Mouse (Mus musculus) liver, embryonic 14.5 days (tissue): ENCODE measurements at regions not wholly inside any gene's neighbourhood (a gene's known extent, or its start where the extent isn't known, plus 50 kb on each side); places are given as distances from the start of the nearest gene placed in this dataset.

Source experiments
- ATAC-seq: fragments of 200-750 bp; cut with Nextera tagmentation; 2 replicates; pipeline ENCODE4 v1.8.0; 2017; ENCODE audit warnings: moderate number of reproducible peaks, mild to moderate bottlenecking, moderate library complexity; ENCODE audit not compliant: insufficient read depth
- DNase-seq, 3 experiments: peaks; one replicate each; pipeline ENCODE4 v3.0.0-alpha.2; 2012 to 2013; ENCODE audit warnings: low read depth in 3 of 3, low spot score in 3 of 3
- H3K27ac ChIP-seq: fragments of 300-500 bp; sonication (generic); 2 replicates; pipeline ENCODE4 v1.5.1; 2014; ENCODE audit warnings: moderate library complexity, mild to moderate bottlenecking, control low read depth, inconsistent platforms
- H3K27me3 ChIP-seq: fragments of 300-500 bp; sonication (generic); 2 replicates; pipeline ENCODE4 v1.6.1; 2014; ENCODE audit warnings: mild to moderate bottlenecking, low read length, moderate library complexity; ENCODE audit not compliant: control insufficient read depth, insufficient read depth
- H3K36me3 ChIP-seq: fragments of 300-500 bp; sonication (generic); replicated peaks from 2 replicates; pipeline ENCODE4 v1.6.1; 2014; ENCODE audit warnings: low read depth; ENCODE audit not compliant: control insufficient read depth, insufficient read depth
- H3K4me1 ChIP-seq, 2 experiments: fragments of 200-500 bp in 1 of 2; fragments of 300-500 bp in 1 of 2; sonication (generic) in 1 of 2; replicated peaks; 2 replicates each; pipeline ENCODE4 v1.6.1; 2012 to 2014; ENCODE audit warnings: antibody characterized with exemption in 1 of 2, inconsistent platforms in 1 of 2, low read length in 1 of 2; ENCODE audit not compliant: control insufficient read depth in 2 of 2, insufficient read depth in 2 of 2
- H3K4me2 ChIP-seq: fragments of 300-500 bp; sonication (generic); 2 replicates; pipeline ENCODE4 v1.6.1; 2014; ENCODE audit warnings: low read depth, mild to moderate bottlenecking, control low read depth, moderate library complexity
- H3K4me3 ChIP-seq, 2 experiments: fragments of 200-500 bp in 1 of 2; fragments of 300-500 bp in 1 of 2; sonication (generic) in 1 of 2; 2 replicates each; pipeline ENCODE4 v1.5.1; 2012 to 2014; ENCODE audit warnings: low read depth in 2 of 2, low read length in 2 of 2, mild to moderate bottlenecking in 2 of 2, control low read depth in 1 of 2, inconsistent platforms in 1 of 2, moderate library complexity in 1 of 2; ENCODE audit not compliant: insufficient read depth in 1 of 2
- H3K9ac ChIP-seq: fragments of 300-500 bp; sonication (generic); replicated peaks from 2 replicates; pipeline ENCODE4 v1.6.1; 2014; ENCODE audit warnings: mild to moderate bottlenecking, control low read depth, moderate library complexity
- H3K9me3 ChIP-seq: fragments of 300-500 bp; sonication (generic); 2 replicates; pipeline ENCODE4 v1.6.1; 2016; ENCODE audit warnings: low read length, mixed read lengths; ENCODE audit not compliant: control insufficient read depth
- CTCF ChIP-seq: IDR thresholded peaks from 2 replicates; pipeline ENCODE4 v1.5.1; 2016; ENCODE audit warnings: antibody characterized with exemption, low read depth, control low read depth
- EP300 ChIP-seq: IDR thresholded peaks from 2 replicates; pipeline ENCODE4 v1.6.1; 2016; ENCODE audit warnings: antibody characterized with exemption, low read depth
- WGBS: fragments of 180-500 bp; shearing (Covaris S2); extraction: QIAGEN DNeasy Blood & Tissue Kit; methylation state at CpG from one replicate; pipeline ENCODE4 v1.1.7; 2014; ENCODE audit not compliant: insufficient replicate concordance; 5-methylcytosine and 5-hydroxymethylcytosine counted together

DNA sequence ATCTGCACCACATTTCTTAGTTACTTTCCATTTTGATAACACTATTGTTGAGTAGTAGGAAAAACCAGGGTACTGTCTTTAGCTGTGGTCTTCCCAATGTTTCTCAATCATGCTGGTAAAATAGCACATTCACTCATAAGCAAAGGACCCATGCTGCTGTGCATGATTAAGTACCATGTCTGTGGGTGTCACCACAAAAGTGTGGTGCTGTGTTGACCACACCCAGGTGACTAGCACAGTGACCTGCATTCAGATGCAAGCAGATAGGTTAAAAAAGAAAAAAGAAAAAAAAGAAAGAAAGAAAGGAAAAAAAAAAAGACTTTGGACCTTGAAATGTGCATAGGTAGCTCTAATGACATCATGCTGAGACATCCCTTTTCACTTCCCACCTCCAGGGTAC is 113.2 kb upstream of the Itgb1 start:
- H3K4me3 ChIP-seq, result no peak overlapping the region
- TF ChIP-seq CTCF, result no peak
- TF ChIP-seq EP300, result no peak
- H3K9ac ChIP-seq, result no peak overlapping the region
- no peak overlapping the region for H3K27ac ChIP-seq
- ATAC-seq, result no peak
- no peak overlapping the region for H3K4me2 ChIP-seq
- H3K4me1 ChIP-seq, result no peaks in the 10 kb centered on the region
- H3K36me3 ChIP-seq, result no peaks in the 10 kb centered on the region
- H3K9me3 ChIP-seq, result no peaks in the 10 kb centered on the region
- no peaks in the 10 kb centered on the region for H3K27me3 ChIP-seq
- no peak for DNase-seq

DNA sequence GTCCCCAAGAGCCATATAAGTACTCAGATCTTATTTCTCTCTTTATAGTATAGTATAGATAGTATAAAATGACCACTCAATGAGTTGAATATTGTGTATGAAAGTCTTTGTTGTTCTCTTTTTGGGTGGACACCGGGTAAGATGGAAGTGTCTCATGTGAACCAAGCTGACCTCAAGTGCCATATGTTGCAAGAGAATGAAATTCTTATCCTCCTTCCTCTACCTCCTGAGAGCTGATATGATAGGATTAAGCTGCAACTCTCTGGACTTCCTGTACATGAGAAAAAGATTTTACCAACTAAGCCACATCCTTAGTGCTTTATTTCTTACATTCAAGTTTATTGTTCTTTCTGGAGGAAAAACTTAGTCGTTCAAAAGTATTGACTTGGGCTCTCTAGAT is 91.3 kb upstream of the Itgb1 start:
- Histone ChIP-seq H3K9me3 (no peaks in the 10 kb centered on the region), H3K4me2 (no peak overlapping the region), H3K4me1 (peaks cover 0 to 3% of the 10 kb centered on the region in 2 experiments; a peak in 1 of 4 replicates), H3K27me3 (no peaks in the 10 kb centered on the region), H3K4me3 (no peak overlapping the region), H3K36me3 (no peaks in the 10 kb centered on the region), H3K27ac (no peak overlapping the region), H3K9ac (no peak overlapping the region)
- DNase-seq (no peak), ATAC-seq (no peak)
- WGBS, result 35% methylated on average over 2 of the region's 2 CpGs
- no peak for TF ChIP-seq CTCF
- no peak for TF ChIP-seq EP300

GRCm38 (mm10) chr8:128594780-128595179 is 90.7 kb upstream of the Itgb1 start:
- no peak for DNase-seq
- no peak for TF ChIP-seq EP300
- TF ChIP-seq CTCF, result no peak
- peaks cover 0 to 3% of the 10 kb centered on the region in 2 experiments; a peak in 1 of 4 replicates for H3K4me1 ChIP-seq
- no peak overlapping the region for H3K4me3 ChIP-seq
- no peak overlapping the region for H3K4me2 ChIP-seq
- no peaks in the 10 kb centered on the region for H3K9me3 ChIP-seq
- no peaks in the 10 kb centered on the region for H3K27me3 ChIP-seq
- H3K9ac ChIP-seq, result no peak overlapping the region
- ATAC-seq, result no peak
- no peak overlapping the region for H3K27ac ChIP-seq
- H3K36me3 ChIP-seq, result no peaks in the 10 kb centered on the region
- WGBS, result 13% methylated on average over 1 of the region's 1 CpGs

- Histone ChIP-seq H3K27ac (no peak overlapping the region), H3K9me3 (no peaks in the 10 kb centered on the region), H3K4me2 (no peak overlapping the region), H3K9ac (no peak overlapping the region), H3K4me1 (no peaks in the 10 kb centered on the region), H3K36me3 (no peaks in the 10 kb centered on the region), H3K27me3 (no peaks in the 10 kb centered on the region), H3K4me3 (no peak overlapping the region)
- ATAC-seq, result peak; percentile 21; the same call in 1 of the 2 replicates
- no peak for DNase-seq
- TF ChIP-seq CTCF (no peak), EP300 (no peak)
- WGBS, result 53% methylated on average over 3 of the region's 3 CpGs
These were observed 79.9 kb upstream of the Itgb1 start for GRCm38 (mm10) chr8:128605588-128605987.

GRCm38 (mm10) chr8:128608876-128609275 is 76.6 kb upstream of the Itgb1 start:
- Histone ChIP-seq H3K4me1 (no peaks in the 10 kb centered on the region), H3K27ac (no peak overlapping the region), H3K27me3 (no peaks in the 10 kb centered on the region), H3K4me3 (no peak overlapping the region), H3K9me3 (no peaks in the 10 kb centered on the region), H3K4me2 (no peak overlapping the region), H3K36me3 (no peaks in the 10 kb centered on the region), H3K9ac (no peak overlapping the region)
- ATAC-seq (no peak), DNase-seq (no peak)
- TF ChIP-seq CTCF, result no peak
- no peak for TF ChIP-seq EP300
- WGBS, result 46% methylated on average over 2 of the region's 2 CpGs

DNA sequence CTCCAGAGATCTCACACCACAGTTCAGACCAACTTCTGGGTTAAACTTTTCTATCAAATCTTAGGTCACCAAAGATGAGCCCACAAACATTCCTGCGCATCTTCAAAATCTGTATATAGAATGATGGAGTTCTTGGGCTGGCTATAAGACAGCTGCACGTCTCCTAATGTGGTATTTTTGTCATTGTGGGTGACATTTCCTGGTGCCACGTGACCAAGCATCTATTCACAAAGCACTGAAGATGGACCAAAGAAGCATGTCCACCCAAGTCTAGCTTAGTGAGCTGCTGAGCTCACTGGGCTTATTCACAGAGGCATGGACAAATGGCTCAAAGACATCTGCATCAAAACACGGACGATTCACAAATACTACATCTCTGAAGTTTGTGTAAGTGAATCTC is 72.8 kb upstream of the Itgb1 start:
- WGBS, result 57% methylated on average over 5 of the region's 5 CpGs
- no peak for TF ChIP-seq EP300
- no peak for TF ChIP-seq CTCF
- H3K36me3 ChIP-seq, result no peaks in the 10 kb centered on the region
- no peak overlapping the region for H3K4me2 ChIP-seq
- no peak overlapping the region for H3K9ac ChIP-seq
- H3K27me3 ChIP-seq, result no peaks in the 10 kb centered on the region
- H3K9me3 ChIP-seq, result no peaks in the 10 kb centered on the region
- no peak overlapping the region for H3K4me3 ChIP-seq
- ATAC-seq, result no peak
- DNase-seq, result no peak
- H3K4me1 ChIP-seq, result no peaks in the 10 kb centered on the region
- H3K27ac ChIP-seq, result no peak overlapping the region
